Mouse (Mus musculus) spleen, postnatal 10 days (tissue): ENCODE data around the gene Ybx3.

Experiments
- DNase-seq, 2 experiments: peaks; one replicate each; pipeline ENCODE4 v3.0.0; 2021 to 2022; ENCODE audit warnings: low spot score in 2 of 2

Ybx3 gene

GRCm38 (mm10) chr6:131388040-131389021 is at the start of gene Ybx3:
TSS of gene Ybx3 (minus strand) at chr6:131388476.
- peak; percentile 75 to 86 for DNase-seq

GRCm38 (mm10) chr6:131436626-131437025 is 48.4 kb upstream of the Ybx3 start:
- no peak for DNase-seq

- no peak for DNase-seq
Observed at GRCm38 (mm10) chr6:131434088-131434487, 45.8 kb upstream of the Ybx3 start.

- peak in 1 of 2 experiments; percentile 15 for DNase-seq
Observed at GRCm38 (mm10) chr6:131433153-131434048, 45.1 kb upstream of the Ybx3 start.

- DNase-seq = peak in 1 of 2 experiments; percentile 37
Observed at GRCm38 (mm10) chr6:131421572-131421971, 33.3 kb upstream of the Ybx3 start.

- no peak for DNase-seq
Observed at GRCm38 (mm10) chr6:131419614-131420013, 31.3 kb upstream of the Ybx3 start.

- no peak for DNase-seq
Observed at GRCm38 (mm10) chr6:131418770-131419169, 30.5 kb upstream of the Ybx3 start.

GRCm38 (mm10) chr6:131411116-131411843 is 23.0 kb upstream of the Ybx3 start:
- DNase-seq = no peak

- no peak for DNase-seq
Observed at GRCm38 (mm10) chr6:131406957-131407356, 18.7 kb upstream of the Ybx3 start.

- DNase-seq = no peak
Observed at GRCm38 (mm10) chr6:131405896-131406295, 17.6 kb upstream of the Ybx3 start.

GRCm38 (mm10) chr6:131405174-131405573 is 16.9 kb upstream of the Ybx3 start:
- no peak for DNase-seq

- DNase-seq = no peak
Observed at GRCm38 (mm10) chr6:131404260-131404659, 16.0 kb upstream of the Ybx3 start.

GRCm38 (mm10) chr6:131403036-131403435 is 14.8 kb upstream of the Ybx3 start:
- no peak for DNase-seq

- DNase-seq = no peak
Observed at GRCm38 (mm10) chr6:131402606-131403005, 14.3 kb upstream of the Ybx3 start.

- no peak for DNase-seq
Observed at GRCm38 (mm10) chr6:131401259-131401658, 13.0 kb upstream of the Ybx3 start.

GRCm38 (mm10) chr6:131396650-131397049 is 8.4 kb upstream of the Ybx3 start:
- DNase-seq = peak in 1 of 2 experiments; percentile 22

GRCm38 (mm10) chr6:131393873-131394660 is 5.8 kb upstream of the Ybx3 start:
- no peak for DNase-seq

GRCm38 (mm10) chr6:131387221-131388039 is 846 bp downstream of the Ybx3 start:
- peak; percentile 70 to 87 for DNase-seq

- no peak for DNase-seq
Observed at GRCm38 (mm10) chr6:131386416-131387019, 1.8 kb downstream of the Ybx3 start.
